Mouse (Mus musculus) granulocyte monocyte progenitor cell, adult 5-6 weeks (primary cell): ENCODE results near the gene Zfp335. TPM values are rescaled to one million over a fixed set of nuclear protein-coding genes. Genes with fewer than 3 reads are reported as not detected.

Source experiments
- ATAC-seq: replicated peaks from 2 replicates; pipeline ENCODE4 v1.8.0; 2016; ENCODE audit warnings: mild to moderate bottlenecking, moderate TSS enrichment, inconsistent platforms; ENCODE audit not compliant: poor library complexity, severe bottlenecking
- total RNA-seq, 2 experiments: library from RNA; stranded (forward) in 1 of 2; stranded (reverse) in 1 of 2; fragments of 200-712, 200-1000 nt in 1 of 2; fragments of >200 nt in 1 of 2; fragmentation: Nextera tagmentation in 1 of 2; gene quantifications; 2 replicates each; pipeline ENCODE4 v1.2.3; 2014 to 2017

Gene Zfp335
- 11.5 and 16.3 TPM in 2 replicates for total RNA-seq (2014; fragmentation: Nextera tagmentation)
- 5.6 and 7.5 TPM in 2 replicates for total RNA-seq (2017)

GRCm38 (mm10) chr2:164911086-164912048, at the start of gene Zfp335:
TSS of gene Zfp335 (minus strand) at chr2:164911757.
- peak; percentile 68 for ATAC-seq

GRCm38 (mm10) chr2:164960716-164961441, 49.3 kb upstream of the Zfp335 start, which contains the start of gene Slc12a5:
TSS of gene Slc12a5 (plus strand) at chr2:164960802.
- ATAC-seq = peak; percentile 52

GRCm38 (mm10) chr2:164957548-164958315, 46.2 kb upstream of the Zfp335 start:
- ATAC-seq = no peak

- ATAC-seq = no peak
Observed at GRCm38 (mm10) chr2:164956195-164956594, 44.6 kb upstream of the Zfp335 start.

GRCm38 (mm10) chr2:164955725-164956124, 44.2 kb upstream of the Zfp335 start:
- no peak for ATAC-seq

- ATAC-seq = peak; percentile 85
Observed at GRCm38 (mm10) chr2:164953224-164953623, 41.7 kb upstream of the Zfp335 start.

GRCm38 (mm10) chr2:164952448-164952847, 40.9 kb upstream of the Zfp335 start:
- ATAC-seq = no peak

GRCm38 (mm10) chr2:164951745-164952144, 40.2 kb upstream of the Zfp335 start:
- no peak for ATAC-seq

GRCm38 (mm10) chr2:164950501-164950900, 38.9 kb upstream of the Zfp335 start:
- no peak for ATAC-seq

GRCm38 (mm10) chr2:164948962-164949361, 37.4 kb upstream of the Zfp335 start:
- ATAC-seq = no peak

- peak; percentile 9; the same call in 1 of the 2 replicates for ATAC-seq
Observed at GRCm38 (mm10) chr2:164947930-164948329, 36.4 kb upstream of the Zfp335 start.

- ATAC-seq = no peak
Observed at GRCm38 (mm10) chr2:164947506-164947905, 35.9 kb upstream of the Zfp335 start.

- ATAC-seq = peak; percentile 86
Observed at GRCm38 (mm10) chr2:164942692-164943290, 31.2 kb upstream of the Zfp335 start.

GRCm38 (mm10) chr2:164940140-164940830, 28.7 kb upstream of the Zfp335 start, which contains the start of gene Mmp9:
TSS of gene Mmp9 (plus strand) at chr2:164940780.
- no peak for ATAC-seq

GRCm38 (mm10) chr2:164939106-164939505, 27.5 kb upstream of the Zfp335 start:
- ATAC-seq = no peak

GRCm38 (mm10) chr2:164938146-164939091, 26.9 kb upstream of the Zfp335 start:
- peak; percentile 29 for ATAC-seq

GRCm38 (mm10) chr2:164935991-164936390, 24.4 kb upstream of the Zfp335 start:
- peak; percentile 67 for ATAC-seq

- ATAC-seq = no peak
Observed at GRCm38 (mm10) chr2:164933534-164933933, 22.0 kb upstream of the Zfp335 start.
